Mouse (Mus musculus) MEL (cell line): ENCODE results near the gene Higd2a. TPM values are rescaled to one million over a fixed set of nuclear protein-coding genes. Genes with fewer than 3 reads are reported as not detected.

Experiments used
- DNase-seq: peaks from one replicate; pipeline ENCODE4 v3.0.0; 2011; ENCODE audit warnings: low read depth, low spot score
- H3K27ac ChIP-seq: 2 replicates; pipeline ENCODE4 v1.5.1; 2012; ENCODE audit warnings: low read depth, mild to moderate bottlenecking, control low read depth, low read length, moderate library complexity; ENCODE audit not compliant: control insufficient read depth
- H3K27me3 ChIP-seq, 2 experiments: fragments of 150-350 bp in 1 of 2; sonication (generic) in 1 of 2; 2 replicates each; pipeline ENCODE4 v1.6.1; 2012; ENCODE audit warnings: low read length in 2 of 2, mild to moderate bottlenecking in 2 of 2, improper control_type of control experiment in 1 of 2, moderate library complexity in 1 of 2; ENCODE audit not compliant: insufficient read depth in 2 of 2, control insufficient read depth in 1 of 2
- H3K36me3 ChIP-seq, 2 experiments: 2 replicates each; pipeline ENCODE4 v1.6.1; 2012 to 2014; ENCODE audit warnings: low read length in 2 of 2, improper control_type of control experiment in 1 of 2, inconsistent platforms in 1 of 2, mild to moderate bottlenecking in 1 of 2; ENCODE audit not compliant: insufficient read depth in 2 of 2, control insufficient read depth in 1 of 2
- H3K4me1 ChIP-seq, 2 experiments: fragments of 150-350 bp in 1 of 2; sonication (generic) in 1 of 2; 2 replicates each; pipeline ENCODE4 v1.6.1; 2012; ENCODE audit warnings: low read length in 2 of 2, improper control_type of control experiment in 1 of 2, mild to moderate bottlenecking in 1 of 2; ENCODE audit not compliant: insufficient read depth in 2 of 2, control insufficient read depth in 1 of 2
- H3K4me3 ChIP-seq, 2 experiments: fragments of 150-350 bp in 1 of 2; sonication (generic) in 1 of 2; 2 replicates each; pipeline ENCODE4 v1.5.1; 2012; ENCODE audit warnings: low read depth in 2 of 2, low read length in 2 of 2, mild to moderate bottlenecking in 2 of 2, moderate library complexity in 2 of 2, control low read depth in 1 of 2, improper control_type of control experiment in 1 of 2; ENCODE audit not compliant: control insufficient read depth in 1 of 2, insufficient read depth in 1 of 2
- H3K79me2 ChIP-seq: 2 replicates; pipeline ENCODE4 v1.6.1; 2012; ENCODE audit warnings: mild to moderate bottlenecking, low read length, moderate library complexity; ENCODE audit not compliant: control insufficient read depth, poor library complexity, insufficient read depth
- H3K9ac ChIP-seq: 2 replicates; pipeline ENCODE4 v1.6.1; 2012; ENCODE audit warnings: low read depth, mild to moderate bottlenecking, control low read depth, low read length, moderate library complexity; ENCODE audit not compliant: control insufficient read depth, poor library complexity, severe bottlenecking
- H3K9me3 ChIP-seq: fragments of 150-350 bp; sonication (generic); replicated peaks from 2 replicates; pipeline ENCODE4 v1.6.1; 2012; ENCODE audit warnings: mild to moderate bottlenecking, low read length, improper control_type of control experiment, moderate library complexity; ENCODE audit not compliant: insufficient read depth
- BHLHE40 ChIP-seq: IDR thresholded peaks from 2 replicates; pipeline ENCODE4 v1.6.1; 2012; ENCODE audit warnings: low read depth, mild to moderate bottlenecking, inconsistent platforms, low read length, improper control_type of control experiment, borderline replicate concordance
- CHD1 ChIP-seq: IDR thresholded peaks from 2 replicates; pipeline ENCODE4 v1.6.1; 2012; ENCODE audit warnings: low read depth, mild to moderate bottlenecking, inconsistent platforms, low read length, improper control_type of control experiment
- CHD2 ChIP-seq: IDR thresholded peaks from 2 replicates; pipeline ENCODE4 v1.6.1; 2011; ENCODE audit warnings: low read length, improper control_type of control experiment
- E2F4 ChIP-seq: IDR thresholded peaks from 2 replicates; pipeline ENCODE4 v1.6.1; 2011; ENCODE audit warnings: low read depth, low read length, improper control_type of control experiment, borderline replicate concordance
- EP300 ChIP-seq, 2 experiments: IDR thresholded peaks; 2 replicates each; pipeline ENCODE4 v1.6.1; 2011; ENCODE audit warnings: improper control_type of control experiment in 2 of 2, low read length in 2 of 2, low read depth in 1 of 2, mild to moderate bottlenecking in 1 of 2
- JUND ChIP-seq: IDR thresholded peaks from 2 replicates; pipeline ENCODE4 v1.6.1; 2011; ENCODE audit warnings: low read depth, mild to moderate bottlenecking, improper control_type of control experiment, low read length
- KAT2A ChIP-seq: conservative IDR thresholded peaks from 2 replicates; pipeline ENCODE4 v1.6.1; 2012; ENCODE audit warnings: low read depth, low read length, improper control_type of control experiment, inconsistent platforms
- MEF2A ChIP-seq: IDR thresholded peaks from 2 replicates; pipeline ENCODE4 v1.6.1; 2014; ENCODE audit warnings: low read depth, mild to moderate bottlenecking, inconsistent platforms, low read length, improper control_type of control experiment; ENCODE audit not compliant: poor library complexity, insufficient replicate concordance, severe bottlenecking; ENCODE audit errors: extremely low read depth
- MXI1 ChIP-seq: IDR thresholded peaks from 2 replicates; pipeline ENCODE4 v1.6.1; 2011; ENCODE audit warnings: mild to moderate bottlenecking, low read depth, low read length, improper control_type of control experiment
- MYB ChIP-seq: IDR thresholded peaks from 2 replicates; pipeline ENCODE4 v1.6.1; 2011; ENCODE audit warnings: mild to moderate bottlenecking, low read depth, low read length, improper control_type of control experiment
- MYC ChIP-seq: IDR thresholded peaks from 2 replicates; pipeline ENCODE4 v1.6.1; 2011; ENCODE audit warnings: low read depth, mild to moderate bottlenecking, low read length, improper control_type of control experiment, moderate library complexity
- NELFE ChIP-seq: IDR thresholded peaks from 2 replicates; pipeline ENCODE4 v1.6.1; 2011; ENCODE audit warnings: low read depth, low read length, improper control_type of control experiment
- NRF1 ChIP-seq: IDR thresholded peaks from 2 replicates; pipeline ENCODE4 v1.6.1; 2014; ENCODE audit warnings: low read depth, mild to moderate bottlenecking, inconsistent platforms, low read length, improper control_type of control experiment, moderate library complexity; ENCODE audit not compliant: poor library complexity, insufficient read depth, severe bottlenecking
- POLR2A ChIP-seq, 2 experiments: IDR thresholded peaks; 2 replicates each; pipeline ENCODE4 v1.6.1; 2011 to 2012; ENCODE audit warnings: low read length in 2 of 2, mild to moderate bottlenecking in 2 of 2, control low read depth in 1 of 2, improper control_type of control experiment in 1 of 2, low read depth in 1 of 2, moderate library complexity in 1 of 2; ENCODE audit not compliant: control insufficient read depth in 1 of 2, insufficient read depth in 1 of 2, poor library complexity in 1 of 2
- RAD21 ChIP-seq: IDR thresholded peaks from 2 replicates; pipeline ENCODE4 v1.6.1; 2011; ENCODE audit warnings: mild to moderate bottlenecking, low read depth, low read length, improper control_type of control experiment
- ZC3H11A ChIP-seq: IDR thresholded peaks from 2 replicates; pipeline ENCODE4 v1.6.1; 2012; ENCODE audit warnings: low read depth, mild to moderate bottlenecking, inconsistent platforms, low read length, improper control_type of control experiment
- ZKSCAN1 ChIP-seq: IDR thresholded peaks from 2 replicates; pipeline ENCODE4 v1.6.1; 2012; ENCODE audit warnings: low read depth, mild to moderate bottlenecking, inconsistent platforms, low read length, improper control_type of control experiment, moderate library complexity
- ZMIZ1 ChIP-seq: IDR thresholded peaks from 2 replicates; pipeline ENCODE4 v1.6.1; 2012; ENCODE audit warnings: low read depth, mild to moderate bottlenecking, inconsistent platforms, low read length, improper control_type of control experiment, moderate library complexity
- ZNF384 ChIP-seq: IDR thresholded peaks from 2 replicates; pipeline ENCODE4 v1.6.1; 2012; ENCODE audit warnings: low read depth, mild to moderate bottlenecking, inconsistent platforms, low read length, improper control_type of control experiment
- polyA plus RNA-seq, 2 experiments: library from polyadenylated mRNA; stranded (reverse) in 1 of 2; unstranded in 1 of 2; fragments of >175 nt in 1 of 2; fragments of >200 nt in 1 of 2; gene quantifications; 2 replicates each; pipeline versions ENCODE4 v1.2.1 to v1.2.4; 2012; ENCODE audit warnings: low replicate concordance in 2 of 2, low read depth in 1 of 2; ENCODE audit not compliant: insufficient read length in 2 of 2, insufficient read depth in 1 of 2, missing spikeins in 1 of 2
- total RNA-seq: library from RNA; depleted of rRNA; stranded (reverse); fragments of 300-350 nt; gene quantifications from 2 replicates; pipeline ENCODE4 v1.2.3, GENCODE M21; 2012

Higd2a gene
- total and polyA plus RNA-seq, 3 experiments, result 54.0 to 131 TPM; not detected in 1

GRCm38 (mm10) chr13:54582860-54583259 is 7.1 kb upstream of the Higd2a start:
- Histone ChIP-seq H3K27me3 (no peaks in the 10 kb centered on the region), H3K9ac (no peak overlapping the region), H3K4me1 (peaks cover 0 to 5% of the 10 kb centered on the region in 2 experiments; a peak in 2 of 4 replicates), H3K36me3 (peaks cover 2 to 11% of the 10 kb centered on the region in 2 experiments; a peak in 3 of 4 replicates), H3K9me3 (no peaks in the 10 kb centered on the region), H3K4me3 (no peak overlapping the region), H3K27ac (no peak overlapping the region), H3K79me2 (0 out of 2 replicates have a peak, but pooled peaks cover 2% of the 10 kb centered on the region)
- DNase-seq, result no peak
- TF ChIP-seq BHLHE40 (no peak), E2F4 (no peak), ZC3H11A (no peak), MYC (no peak), RAD21 (no peak), CHD2 (no peak), ZKSCAN1 (no peak), KAT2A (no peak), MXI1 (no peak), EP300 (IDR thresholded peaks at IDR 0.05; ENCODE audit: low read depth in 1 of 2, low read length in 2 of 2) (no peak), ZNF384 (no peak), NELFE (no peak), POLR2A (IDR thresholded peaks at IDR 0.05; ENCODE audit: control insufficient read depth in 1 of 2, insufficient read depth in 1 of 2, low read depth in 1 of 2, low read length in 2 of 2, poor library complexity in 1 of 2) (no peak; a peak in 1 of 4 replicates), CHD1 (no peak), JUND (no peak), NRF1 (no peak)

- Histone ChIP-seq H3K9ac (no peak overlapping the region), H3K4me1 (peaks cover 2 to 11% of the 10 kb centered on the region in 2 experiments; a peak in 3 of 4 replicates), H3K79me2 (peaks cover 23% of the 10 kb centered on the region), H3K27ac (no peak overlapping the region), H3K36me3 (peaks cover 9 to 11% of the 10 kb centered on the region in 2 experiments), H3K9me3 (no peaks in the 10 kb centered on the region), H3K4me3 (no peak overlapping the region), H3K27me3 (no peaks in the 10 kb centered on the region)
- no peak for DNase-seq
- TF ChIP-seq MYB (no peak), MYC (no peak), MEF2A (no peak), ZMIZ1 (no peak), ZC3H11A (no peak)
Observed at GRCm38 (mm10) chr13:54585831-54586230, 4.2 kb upstream of the Higd2a start.
